Mouse (Mus musculus): ENCODE data around the gene Chordc1.

- TF ChIP-seq CTCF (IDR thresholded peaks at IDR 0.05; ENCODE audit: control insufficient read depth, insufficient read depth, insufficient read length): no peak
- TF ChIP-seq USF1 (IDR thresholded peaks at IDR 0.05; ENCODE audit: low read depth): no peak
- no peak for TF ChIP-seq CEBPB (IDR thresholded peaks at IDR 0.05; ENCODE audit: low read depth)
- TF ChIP-seq FOSL1 (IDR thresholded peaks at IDR 0.05; ENCODE audit: insufficient read depth, low read length, poor library complexity, severe bottlenecking): no peak
These were observed 28.1 kb downstream of the Chordc1 start for GRCm38 (mm10) chr9:18319990-18320389.
